Mouse (Mus musculus) testis, adult 2 months (tissue): ENCODE data around the gene F13b.

Experiments used
- CTCF ChIP-seq: fragments of 200-500 bp; IDR thresholded peaks from 2 replicates; pipeline ENCODE4 v1.5.1; 2012; ENCODE audit warnings: low read depth, mild to moderate bottlenecking, inconsistent platforms, low read length, moderate library complexity; ENCODE audit not compliant: control insufficient read depth, insufficient read depth, insufficient replicate concordance
- POLR2A ChIP-seq: fragments of 200-500 bp; IDR thresholded peaks from 2 replicates; pipeline ENCODE4 v1.6.1; 2012; ENCODE audit warnings: low read depth, mild to moderate bottlenecking, inconsistent platforms, low read length, moderate library complexity; ENCODE audit not compliant: control insufficient read depth

GRCm38 (mm10) chr1:139560024-139560423 is 58.5 kb downstream of the F13b start, which contains the start of gene Cfhr1:
- no peak for TF ChIP-seq POLR2A
- no peak for TF ChIP-seq CTCF
